Comparison of ENCODE assay signal across 25 mouse cellular contexts in the genomic region with DNA sequence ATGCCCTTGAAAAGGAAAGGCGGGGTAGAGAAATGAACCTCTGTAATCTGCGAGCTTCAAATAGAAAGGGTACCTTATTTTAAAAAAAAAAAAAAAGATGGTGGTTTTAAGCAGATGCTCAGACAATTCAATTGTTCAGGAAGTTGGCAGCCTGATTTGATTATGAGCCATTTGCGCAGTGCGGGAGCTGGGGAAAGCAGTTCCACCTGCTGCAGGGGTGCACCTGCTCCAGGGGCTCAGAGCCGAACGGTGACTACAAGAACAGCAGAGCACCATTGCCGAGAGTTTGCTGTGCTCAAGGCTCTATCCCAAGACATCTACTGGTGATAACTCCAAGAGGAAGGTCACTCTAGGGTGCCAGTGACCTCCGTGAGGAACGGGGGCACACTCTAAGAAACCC. TPM values are rescaled to one million over a fixed set of nuclear protein-coding genes. Genes with fewer than 3 reads are reported as not detected.
DNase-seq lines count a peak whose midpoint lies in the region; ATAC-seq lines count a peak whose summit lies in the region.
"Had no signal": no experiment of that assay in that cellular context is flagged by ENCODE, and none has a peak within 500 bp of the region (broad histone marks: within the 10 kb centered on the region; RNA-seq: fewer than 3 reads in every experiment).

No protein-coding gene starts in this region.

- H3K9ac ChIP-seq in embryonic facial prominence, embryonic 12.5 days, result no peak overlapping the region
- H3K9ac ChIP-seq in heart, embryonic 11.5 days (ENCODE audit: low read depth, low read length), result no peak overlapping the region
- no peak overlapping the region for H3K9ac ChIP-seq in embryonic facial prominence, embryonic 14.5 days (ENCODE audit: low read depth, low read length)
- H3K9ac ChIP-seq: heart, embryonic 13.5 days; hindbrain, embryonic 14.5 days had no signal

- DNase-seq in embryonic facial prominence, embryonic 10.5 days (ENCODE audit: low spot score), result no peak
- DNase-seq in heart, adult 11 months, result peak; percentile 48
- peak; percentile 47 for DNase-seq in embryonic facial prominence, embryonic 14.5 days (ENCODE audit: low spot score)
- DNase-seq in B cell, adult 2 months, result no peak
- DNase-seq: adrenal gland, adult 2 months; adrenal gland, postnatal 14 days; cerebellum, adult 11-12 months; cerebellum, adult 8-10 months; cerebellum, postnatal 10 days; cerebellum, postnatal 36 days; embryo, embryonic 11 days; gastrocnemius, adult 2 months; gastrocnemius, postnatal 14 days; heart, adult 18-20 months; heart, postnatal 14 days; heart, postnatal 4 days; kidney, adult 18-20 months had no signal

- no peaks in the 10 kb centered on the region for H3K27me3 ChIP-seq in embryonic facial prominence, embryonic 12.5 days
- no peaks in the 10 kb centered on the region for H3K27me3 ChIP-seq in embryonic facial prominence, embryonic 10.5 days (replicated peaks; ENCODE audit: low read depth, poor library complexity, severe bottlenecking)
- H3K27me3 ChIP-seq in heart, embryonic 11.5 days (ENCODE audit: control insufficient read depth, insufficient read depth, low read length), result no peaks in the 10 kb centered on the region
- H3K27me3 ChIP-seq in embryonic facial prominence, embryonic 14.5 days (replicated peaks; ENCODE audit: control insufficient read depth, insufficient read depth, low read length), result peaks cover under 1% of the 10 kb centered on the region; the same call in 1 of the 2 replicates
- H3K27me3 ChIP-seq: heart, embryonic 13.5 days had no signal

- WGBS in embryonic facial prominence, embryonic 12.5 days, result 76% methylated on average over 9 of the region's 9 CpGs
- WGBS in embryonic facial prominence, embryonic 10.5 days, result 84% methylated on average over 9 of the region's 9 CpGs
- 86% methylated on average over 9 of the region's 9 CpGs for whole genome bisulfite sequencing in heart, embryonic 11.5 days (ENCODE audit: insufficient replicate concordance)
- WGBS in embryonic facial prominence, embryonic 14.5 days, result 69% methylated on average over 9 of the region's 9 CpGs

- H3K4me1 ChIP-seq in embryonic facial prominence, embryonic 12.5 days, result no peaks in the 10 kb centered on the region
- peaks cover 5% of the 10 kb centered on the region; the same call in 1 of the 2 replicates for H3K4me1 ChIP-seq in embryonic facial prominence, embryonic 10.5 days
- no peaks in the 10 kb centered on the region for H3K4me1 ChIP-seq in heart, embryonic 11.5 days (ENCODE audit: control insufficient read depth, insufficient read depth, low read length)
- no peaks in the 10 kb centered on the region for H3K4me1 ChIP-seq in embryonic facial prominence, embryonic 14.5 days (ENCODE audit: control insufficient read depth, insufficient read depth, low read length)
- H3K4me1 ChIP-seq: heart, embryonic 13.5 days had no signal

- no peaks in the 10 kb centered on the region for H3K36me3 ChIP-seq in embryonic facial prominence, embryonic 12.5 days
- peaks cover 5% of the 10 kb centered on the region; the same call in 1 of the 2 replicates for H3K36me3 ChIP-seq in embryonic facial prominence, embryonic 10.5 days (replicated peaks)
- no peaks in the 10 kb centered on the region for H3K36me3 ChIP-seq in heart, embryonic 11.5 days (ENCODE audit: control insufficient read depth, insufficient read depth, low read length)
- H3K36me3 ChIP-seq in embryonic facial prominence, embryonic 14.5 days (ENCODE audit: control insufficient read depth, insufficient read depth, low read length), result no peaks in the 10 kb centered on the region
- H3K36me3 ChIP-seq: heart, embryonic 13.5 days had no signal

- no peaks in the 10 kb centered on the region for H3K9me3 ChIP-seq in embryonic facial prominence, embryonic 12.5 days
- H3K9me3 ChIP-seq in embryonic facial prominence, embryonic 10.5 days, result peaks cover 4% of the 10 kb centered on the region
- no peaks in the 10 kb centered on the region for H3K9me3 ChIP-seq in heart, embryonic 11.5 days (replicated peaks; ENCODE audit: control insufficient read depth, low read length)
- H3K9me3 ChIP-seq in embryonic facial prominence, embryonic 14.5 days (ENCODE audit: control insufficient read depth, low read length), result no peaks in the 10 kb centered on the region
- H3K9me3 ChIP-seq: heart, embryonic 13.5 days had no signal

- no peak overlapping the region for H3K4me2 ChIP-seq in embryonic facial prominence, embryonic 12.5 days (replicated peaks)
- H3K4me2 ChIP-seq in heart, embryonic 11.5 days, result no peak overlapping the region
- H3K4me2 ChIP-seq in embryonic facial prominence, embryonic 14.5 days (ENCODE audit: low read depth, low read length), result no peak overlapping the region
- H3K4me2 ChIP-seq: heart, embryonic 13.5 days; hindbrain, embryonic 14.5 days had no signal

- no peak overlapping the region for H3K4me3 ChIP-seq in embryonic facial prominence, embryonic 12.5 days
- no peak overlapping the region for H3K4me3 ChIP-seq in embryonic facial prominence, embryonic 10.5 days
- no peak overlapping the region for H3K4me3 ChIP-seq in heart, embryonic 11.5 days (ENCODE audit: low read depth, low read length)
- H3K4me3 ChIP-seq in embryonic facial prominence, embryonic 14.5 days (ENCODE audit: low read depth, low read length), result no peak overlapping the region
- H3K4me3 ChIP-seq: gastrocnemius, adult 2 months; heart, embryonic 13.5 days had no signal

- no peak overlapping the region for H3K27ac ChIP-seq in embryonic facial prominence, embryonic 12.5 days
- no peak overlapping the region for H3K27ac ChIP-seq in embryonic facial prominence, embryonic 10.5 days (replicated peaks)
- H3K27ac ChIP-seq in heart, embryonic 11.5 days (ENCODE audit: low read depth, low read length), result no peak overlapping the region
- no peak overlapping the region for H3K27ac ChIP-seq in embryonic facial prominence, embryonic 14.5 days (replicated peaks; ENCODE audit: low read depth, low read length)
- H3K27ac ChIP-seq: gastrocnemius, adult 2 months; heart, embryonic 13.5 days; hindbrain, embryonic 14.5 days; hindbrain, postnatal 0 days had no signal

- 0 out of 2 replicates have a peak, but pooled peaks have one; percentile 56 for ATAC-seq in embryonic facial prominence, embryonic 12.5 days (ENCODE audit: insufficient number of reproducible peaks, insufficient read depth, low FRiP score, low TSS enrichment)
- no peak for ATAC-seq in heart, embryonic 11.5 days (replicated peaks; ENCODE audit: insufficient number of reproducible peaks, low FRiP score, low TSS enrichment)
- peak; percentile 85 for ATAC-seq in embryonic facial prominence, embryonic 14.5 days (ENCODE audit: low read depth)
- ATAC-seq: forebrain, embryonic 14.5 days; hindbrain, postnatal 0 days; inflammation-experienced regulatory T-cells, adult 6 months; intestine, embryonic 16.5 days had no signal

RNA-seq across cellular contexts. Expression of gene Shroom3, which starts 5.3 kb away (rescaled TPM):
- polyA plus RNA-seq in embryonic facial prominence, embryonic 12.5 days (2016; fragmentation: Nextera tagmentation; extraction: Ambion mirVana), result 5.2 and 6.6 TPM in 2 replicates
- polyA plus RNA-seq in embryonic facial prominence, embryonic 10.5 days (2016; fragmentation: Nextera tagmentation; extraction: Ambion mirVana), result 4.5 and 4.8 TPM in 2 replicates
- 13.4 and 14.9 TPM in 2 replicates for polyA plus RNA-seq in heart, embryonic 11.5 days (2014; fragmentation: Nextera tagmentation; extraction: Ambion mirVana)
- polyA plus RNA-seq in embryonic facial prominence, embryonic 14.5 days (2014; fragmentation: Nextera tagmentation; extraction: Ambion mirVana), result 3.4 and 4.4 TPM in 2 replicates

RNA-seq across cellular contexts. Expression of gene Ccdc158, which starts 13.5 kb away (rescaled TPM):
- 1.1 and 1.3 TPM in 2 replicates for polyA plus RNA-seq in embryonic facial prominence, embryonic 12.5 days (2016; fragmentation: Nextera tagmentation; extraction: Ambion mirVana)
- 0.54 and 0.92 TPM in 2 replicates for polyA plus RNA-seq in embryonic facial prominence, embryonic 10.5 days (2016; fragmentation: Nextera tagmentation; extraction: Ambion mirVana)
- polyA plus RNA-seq in heart, embryonic 11.5 days (2014; fragmentation: Nextera tagmentation; extraction: Ambion mirVana), result 1.1 and 1.8 TPM in 2 replicates
- polyA plus RNA-seq in embryonic facial prominence, embryonic 14.5 days (2014; fragmentation: Nextera tagmentation; extraction: Ambion mirVana), result 0.88 and 1.4 TPM in 2 replicates
- polyA plus RNA-seq: inflammation-experienced regulatory T-cells, adult 6 months had no signal

Comparison
In these comparisons a context has a peak if more than half of its experiments do, and no peak if none do; other contexts are left out.
1. DNase-seq: peak in heart, adult 11 months (single experiment) and embryonic facial prominence, embryonic 14.5 days (single experiment); none in embryonic facial prominence, embryonic 10.5 days (single experiment) and B cell, adult 2 months (0 of 2).